Mouse (Mus musculus): ENCODE measurements around the gene Vsir. TPM values are rescaled to one million over a fixed set of nuclear protein-coding genes. Genes with fewer than 3 reads are reported as not detected.

The Vsir gene
- polyA plus RNA-seq, 1 experiment from 2014 or later, result 1.7 TPM

GRCm38 (mm10) chr10:60351248-60351647 lies 4.6 kb downstream of the Vsir start:
- 27% methylated on average over 3 of the region's 3 CpGs for WGBS
- ATAC-seq (ENCODE audit: low FRiP score), result peak; percentile 11; the same call in 1 of the 2 replicates
- Histone ChIP-seq H3K9me3 (ENCODE audit: control insufficient read depth, low read length) (no peaks in the 10 kb centered on the region), H3K36me3 (ENCODE audit: control insufficient read depth, insufficient read depth, low read length) (no peaks in the 10 kb centered on the region), H3K27me3 (ENCODE audit: control insufficient read depth, insufficient read depth, low read length) (peaks cover 6% of the 10 kb centered on the region; the same call in 1 of the 2 replicates), H3K4me3 (ENCODE audit: low read depth, low read length) (no peak overlapping the region), H3K27ac (ENCODE audit: low read depth, low read length) (no peak overlapping the region), H3K4me1 (ENCODE audit: control insufficient read depth, insufficient read depth, low read length) (peaks cover 12% of the 10 kb centered on the region), H3K4me2 (no peak overlapping the region), H3K9ac (ENCODE audit: low read length) (no peak overlapping the region)
- DNase-seq (ENCODE audit: low spot score, missing footprints), result no peak

- no peak overlapping the region; the same call in 1 of the 2 replicates for H3K27ac ChIP-seq (ENCODE audit: low read depth, low read length)
Measured at GRCm38 (mm10) chr10:60351761-60352455, 5.3 kb downstream of the Vsir start.

GRCm38 (mm10) chr10:60353241-60354002 lies 6.8 kb downstream of the Vsir start:
- ATAC-seq (ENCODE audit: low FRiP score) (no peak), DNase-seq (ENCODE audit: low spot score, missing footprints) (no peak)
- Histone ChIP-seq H3K9ac (ENCODE audit: low read length) (no peak overlapping the region), H3K4me3 (ENCODE audit: low read depth, low read length) (no peak overlapping the region), H3K4me2 (no peak overlapping the region), H3K27me3 (ENCODE audit: control insufficient read depth, insufficient read depth, low read length) (no peaks in the 10 kb centered on the region), H3K27ac (ENCODE audit: low read depth, low read length) (no peak overlapping the region), H3K36me3 (ENCODE audit: control insufficient read depth, insufficient read depth, low read length) (no peaks in the 10 kb centered on the region), H3K9me3 (ENCODE audit: control insufficient read depth, low read length) (no peaks in the 10 kb centered on the region), H3K4me1 (ENCODE audit: control insufficient read depth, insufficient read depth, low read length) (0 out of 2 replicates have a peak, but pooled peaks cover 4% of the 10 kb centered on the region)
- 72% methylated on average over 4 of the region's 5 CpGs for WGBS

More at GRCm38 (mm10) chr10:60351761-60352455, 5.3 kb downstream of the Vsir start:
- Histone ChIP-seq H3K4me2 (no peak overlapping the region), H3K36me3 (ENCODE audit: control insufficient read depth, insufficient read depth, low read length) (no peaks in the 10 kb centered on the region), H3K27me3 (ENCODE audit: control insufficient read depth, insufficient read depth, low read length) (peaks cover 5% of the 10 kb centered on the region; the same call in 1 of the 2 replicates), H3K4me3 (ENCODE audit: low read depth, low read length) (no peak overlapping the region), H3K4me1 (ENCODE audit: control insufficient read depth, insufficient read depth, low read length) (peaks cover 8% of the 10 kb centered on the region), H3K9ac (ENCODE audit: low read length) (no peak overlapping the region), H3K9me3 (ENCODE audit: control insufficient read depth, low read length) (no peaks in the 10 kb centered on the region)
- DNase-seq (ENCODE audit: low spot score, missing footprints) (peak; percentile 88), ATAC-seq (ENCODE audit: low FRiP score) (peak; percentile 54)
- 39% methylated on average over 7 of the region's 7 CpGs for WGBS

GRCm38 (mm10) chr10:60354003-60354325 lies 7.3 kb downstream of the Vsir start:
- Histone ChIP-seq H3K27me3 (ENCODE audit: control insufficient read depth, insufficient read depth, low read length) (no peaks in the 10 kb centered on the region), H3K4me3 (ENCODE audit: low read depth, low read length) (no peak overlapping the region), H3K9ac (ENCODE audit: low read length) (no peak overlapping the region), H3K4me1 (ENCODE audit: control insufficient read depth, insufficient read depth, low read length) (0 out of 2 replicates have a peak, but pooled peaks cover 4% of the 10 kb centered on the region), H3K36me3 (ENCODE audit: control insufficient read depth, insufficient read depth, low read length) (no peaks in the 10 kb centered on the region), H3K27ac (ENCODE audit: low read depth, low read length) (no peak overlapping the region), H3K9me3 (ENCODE audit: control insufficient read depth, low read length) (no peaks in the 10 kb centered on the region), H3K4me2 (no peak overlapping the region)
- no peak for ATAC-seq (ENCODE audit: low FRiP score)
- 83% methylated on average over 4 of the region's 4 CpGs for WGBS
- no peak for DNase-seq (ENCODE audit: low spot score, missing footprints)

GRCm38 (mm10) chr10:60354881-60355677 lies 8.4 kb downstream of the Vsir start:
- no peak for ATAC-seq (ENCODE audit: low FRiP score)
- Histone ChIP-seq H3K36me3 (ENCODE audit: control insufficient read depth, insufficient read depth, low read length) (no peaks in the 10 kb centered on the region), H3K9me3 (ENCODE audit: control insufficient read depth, low read length) (no peaks in the 10 kb centered on the region), H3K4me3 (ENCODE audit: low read depth, low read length) (no peak overlapping the region), H3K27me3 (ENCODE audit: control insufficient read depth, insufficient read depth, low read length) (no peaks in the 10 kb centered on the region), H3K4me1 (ENCODE audit: control insufficient read depth, insufficient read depth, low read length) (0 out of 2 replicates have a peak, but pooled peaks cover 4% of the 10 kb centered on the region), H3K4me2 (no peak overlapping the region), H3K9ac (ENCODE audit: low read length) (no peak overlapping the region), H3K27ac (ENCODE audit: low read depth, low read length) (no peak overlapping the region)
- no peak for DNase-seq (ENCODE audit: low spot score, missing footprints)
- WGBS, result 76% methylated on average over 11 of the region's 11 CpGs

GRCm38 (mm10) chr10:60357441-60357840 lies 10.8 kb downstream of the Vsir start:
- Histone ChIP-seq H3K27ac (ENCODE audit: low read depth, low read length) (no peak overlapping the region), H3K4me1 (ENCODE audit: control insufficient read depth, insufficient read depth, low read length) (no peaks in the 10 kb centered on the region), H3K9me3 (ENCODE audit: control insufficient read depth, low read length) (no peaks in the 10 kb centered on the region), H3K9ac (ENCODE audit: low read length) (no peak overlapping the region), H3K36me3 (ENCODE audit: control insufficient read depth, insufficient read depth, low read length) (no peaks in the 10 kb centered on the region), H3K4me2 (no peak overlapping the region), H3K4me3 (ENCODE audit: low read depth, low read length) (no peak overlapping the region), H3K27me3 (ENCODE audit: control insufficient read depth, insufficient read depth, low read length) (no peaks in the 10 kb centered on the region)
- DNase-seq (ENCODE audit: low spot score, missing footprints), result no peak
- 84% methylated on average over 4 of the region's 4 CpGs for WGBS
- ATAC-seq (ENCODE audit: low FRiP score), result no peak

- Histone ChIP-seq H3K4me3 (ENCODE audit: low read depth, low read length) (no peak overlapping the region), H3K27me3 (ENCODE audit: control insufficient read depth, insufficient read depth, low read length) (no peaks in the 10 kb centered on the region), H3K36me3 (ENCODE audit: control insufficient read depth, insufficient read depth, low read length) (no peaks in the 10 kb centered on the region), H3K27ac (ENCODE audit: low read depth, low read length) (no peak overlapping the region), H3K4me1 (ENCODE audit: control insufficient read depth, insufficient read depth, low read length) (no peaks in the 10 kb centered on the region), H3K4me2 (no peak overlapping the region), H3K9ac (ENCODE audit: low read length) (no peak overlapping the region), H3K9me3 (ENCODE audit: control insufficient read depth, low read length) (no peaks in the 10 kb centered on the region)
- DNase-seq (ENCODE audit: low spot score, missing footprints), result peak; percentile 72
- ATAC-seq (ENCODE audit: low FRiP score), result no peak
- 89% methylated on average over 14 of the region's 14 CpGs for WGBS
Measured at GRCm38 (mm10) chr10:60357901-60358300, 11.2 kb downstream of the Vsir start.

- no peak overlapping the region for H3K27ac ChIP-seq (ENCODE audit: low read depth, low read length)
- DNase-seq (ENCODE audit: low spot score, missing footprints), result peak; percentile 71
- WGBS, result 50% methylated on average over 4 of the region's 4 CpGs
Measured at GRCm38 (mm10) chr10:60358776-60359175, 12.1 kb downstream of the Vsir start.

More at GRCm38 (mm10) chr10:60358776-60359175, 12.1 kb downstream of the Vsir start:
- Histone ChIP-seq H3K4me3 (ENCODE audit: low read depth, low read length) (no peak overlapping the region), H3K4me2 (no peak overlapping the region), H3K9me3 (ENCODE audit: control insufficient read depth, low read length) (no peaks in the 10 kb centered on the region), H3K9ac (ENCODE audit: low read length) (no peak overlapping the region), H3K4me1 (ENCODE audit: control insufficient read depth, insufficient read depth, low read length) (no peaks in the 10 kb centered on the region), H3K36me3 (ENCODE audit: control insufficient read depth, insufficient read depth, low read length) (no peaks in the 10 kb centered on the region), H3K27me3 (ENCODE audit: control insufficient read depth, insufficient read depth, low read length) (no peaks in the 10 kb centered on the region)
- no peak for ATAC-seq (ENCODE audit: low FRiP score)
